Mouse (Mus musculus) right cerebral cortex, postnatal 36 days (tissue): ENCODE measurements around the gene Hs2st1.
A peak's percentile ranks its signal among the peaks of the same experiment; 100 is the strongest.

Experiments used
- DNase-seq, 2 experiments: peaks; one replicate each; pipeline ENCODE4 v3.0.0; 2022; ENCODE audit warnings: low spot score in 2 of 2, mixed read lengths in 1 of 2

Hs2st1 gene

GRCm38 (mm10) chr3:144394454-144394943, 175.5 kb downstream of the Hs2st1 start:
- no peak for DNase-seq

DNA sequence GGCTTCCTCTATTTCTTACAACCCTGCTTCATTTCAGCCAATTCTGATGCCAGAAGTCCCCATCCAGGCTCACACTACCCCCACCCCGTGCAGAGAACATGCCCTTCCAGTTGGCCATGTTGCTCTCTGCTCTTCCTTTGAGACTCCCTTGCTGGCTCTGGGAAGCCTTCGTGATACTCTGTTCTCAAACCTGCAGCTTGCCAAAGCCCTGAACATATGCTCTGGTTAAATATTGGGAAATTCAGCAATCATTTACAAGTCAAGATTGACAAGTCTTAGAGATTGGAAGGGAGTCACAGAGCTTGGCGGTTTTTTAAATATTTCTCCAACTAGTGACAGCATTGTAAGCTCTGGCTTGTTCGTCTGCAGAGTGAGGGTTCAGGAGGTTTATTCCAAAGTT, 183.5 kb downstream of the Hs2st1 start:
- no peak for DNase-seq

- no peak for DNase-seq
Measured at GRCm38 (mm10) chr3:144384648-144385047, 185.3 kb downstream of the Hs2st1 start.

GRCm38 (mm10) chr3:144381431-144381980, 188.5 kb downstream of the Hs2st1 start:
- no peak for DNase-seq

DNA sequence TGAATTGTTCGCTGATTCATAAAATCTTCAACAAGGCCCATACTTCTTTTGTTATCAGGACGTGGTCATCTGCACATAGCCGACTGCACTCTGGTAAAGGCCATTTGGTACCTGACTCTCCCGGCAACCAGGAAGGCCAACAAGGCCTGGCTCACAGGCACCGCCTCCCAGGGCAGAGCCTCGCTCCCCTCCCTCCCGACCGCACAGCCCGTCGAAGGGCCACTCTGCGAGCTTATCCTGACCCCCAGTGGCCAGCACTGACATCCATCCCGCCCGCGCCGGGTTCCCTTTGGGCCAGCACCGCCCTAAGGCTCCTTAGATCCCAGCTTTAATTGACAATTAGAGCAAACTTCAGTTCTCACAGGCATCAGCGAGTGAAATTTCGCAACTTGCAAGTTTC, 189.1 kb downstream of the Hs2st1 start:
- DNase-seq = peak in 1 of 2 experiments; percentile 24

DNA sequence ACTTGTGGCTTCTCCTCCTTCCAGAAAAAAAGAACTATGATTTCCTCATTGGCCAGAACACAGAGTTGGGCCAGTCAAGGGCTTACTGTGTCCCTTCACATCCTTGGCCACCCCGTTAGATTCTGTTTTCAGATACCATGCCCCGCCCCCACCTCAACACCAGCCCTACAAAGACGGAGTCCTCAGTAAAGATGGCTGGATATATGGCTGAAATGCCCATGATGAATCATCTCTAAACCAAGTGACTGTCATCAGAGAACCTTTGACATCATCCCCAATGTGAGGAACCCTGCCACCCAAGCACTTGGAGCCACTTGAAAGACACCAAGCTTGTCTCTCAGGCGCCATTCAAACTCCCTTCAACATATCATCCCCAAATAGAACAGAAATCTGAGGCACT, 190.2 kb downstream of the Hs2st1 start:
- DNase-seq = no peak
